Mouse (Mus musculus) ZHBTc4 (cell line): Measurements from ENCODE around the gene Fry.

Source experiments
- DNase-seq: peaks from one replicate; pipeline ENCODE4 v3.0.0-alpha.2; 2011; ENCODE audit warnings: low read depth, low spot score

Gene Fry

DNA sequence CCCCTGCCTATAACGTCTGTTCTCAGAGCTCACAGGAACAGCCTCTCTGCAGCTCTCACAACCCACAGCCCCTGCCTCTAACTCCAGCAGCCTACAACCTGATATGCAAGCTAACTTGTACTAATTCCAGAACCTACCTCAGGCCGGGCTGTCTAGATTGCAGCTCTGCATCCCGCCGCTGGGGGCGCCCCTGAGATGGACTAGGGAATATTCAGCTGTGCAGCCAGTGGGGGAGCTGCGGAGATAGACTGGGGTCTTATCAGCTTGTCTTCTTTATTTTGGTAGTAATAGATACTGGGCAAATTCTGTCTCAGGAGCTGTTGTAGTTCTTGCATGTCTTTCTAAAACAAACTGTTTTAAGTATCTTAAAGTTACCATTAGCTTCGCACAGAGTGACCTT is 101.9 kb downstream of the Fry start:
- DNase-seq: peak; percentile 81

DNA sequence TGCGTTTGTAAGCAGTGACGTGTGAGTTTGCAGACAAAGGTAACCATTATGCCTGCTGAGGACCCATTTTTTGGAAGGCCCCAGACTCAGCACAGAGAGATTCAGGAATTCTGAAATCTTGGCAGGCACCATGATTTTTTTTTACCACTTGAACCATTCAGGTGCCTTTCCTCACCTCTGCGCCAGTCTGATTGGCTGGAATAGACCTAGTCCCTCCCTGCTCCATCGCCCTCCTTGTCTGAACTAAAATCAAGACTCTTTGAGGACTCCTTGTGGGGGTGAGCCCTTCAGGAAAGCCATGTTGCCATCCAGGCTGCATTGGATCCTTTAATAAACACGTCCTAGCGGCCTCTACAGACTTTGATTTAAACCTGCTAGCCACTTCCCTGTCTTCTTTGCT is 103.4 kb downstream of the Fry start:
- DNase-seq: no peak

DNA sequence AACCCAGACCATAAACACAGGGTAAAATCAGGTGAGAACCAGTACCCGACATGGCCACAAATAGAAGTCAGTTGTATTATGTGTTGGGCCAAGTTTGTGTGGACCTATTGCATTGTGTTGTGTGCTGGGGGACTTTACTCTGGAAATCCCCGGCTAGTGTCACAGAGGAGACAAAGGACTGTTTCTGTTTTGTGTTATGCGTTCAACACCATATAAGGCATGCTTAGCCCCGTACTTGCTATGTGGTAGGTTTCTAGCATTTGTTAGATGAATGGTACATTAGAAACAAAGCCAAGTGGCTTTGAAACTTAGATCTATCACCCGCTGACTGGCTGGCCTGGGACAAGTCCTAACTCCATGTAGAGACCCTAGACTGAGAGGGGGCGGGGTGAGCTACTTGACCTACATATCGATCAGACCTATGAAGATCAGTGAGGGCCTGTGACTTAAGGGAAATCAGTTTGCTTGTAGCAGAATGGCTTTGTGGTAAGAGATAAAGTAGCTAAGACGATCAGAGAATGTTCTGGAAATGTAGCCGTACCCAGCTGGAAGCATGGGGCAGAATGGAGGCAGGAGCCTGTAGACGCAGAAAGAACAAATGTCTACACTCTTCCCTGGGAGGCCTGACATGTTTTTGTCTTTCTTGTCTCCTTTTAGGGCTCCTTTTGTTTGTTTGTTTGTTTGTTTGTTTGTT is 105.2 kb downstream of the Fry start:
- DNase-seq: no peak

DNA sequence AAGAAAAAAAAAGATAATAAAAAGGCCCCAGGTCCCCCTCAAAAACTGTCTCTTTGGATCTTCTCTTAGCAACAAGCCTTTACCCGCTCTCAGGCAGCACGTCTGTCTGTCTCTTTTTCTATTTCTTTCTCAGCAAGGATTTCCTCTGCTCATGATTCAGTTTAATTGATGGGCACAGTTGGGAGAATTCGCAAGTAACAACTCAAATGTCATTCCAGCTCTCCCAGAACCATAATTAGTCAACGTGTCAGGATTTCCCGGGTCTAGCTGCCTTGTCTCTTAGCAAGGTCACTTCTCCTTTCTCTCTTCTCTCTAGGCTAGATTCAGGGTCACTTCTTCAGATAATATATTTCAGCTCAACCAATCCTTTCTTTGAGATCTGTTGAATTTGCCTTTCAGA is 110.6 kb downstream of the Fry start:
- DNase-seq: no peak

DNA sequence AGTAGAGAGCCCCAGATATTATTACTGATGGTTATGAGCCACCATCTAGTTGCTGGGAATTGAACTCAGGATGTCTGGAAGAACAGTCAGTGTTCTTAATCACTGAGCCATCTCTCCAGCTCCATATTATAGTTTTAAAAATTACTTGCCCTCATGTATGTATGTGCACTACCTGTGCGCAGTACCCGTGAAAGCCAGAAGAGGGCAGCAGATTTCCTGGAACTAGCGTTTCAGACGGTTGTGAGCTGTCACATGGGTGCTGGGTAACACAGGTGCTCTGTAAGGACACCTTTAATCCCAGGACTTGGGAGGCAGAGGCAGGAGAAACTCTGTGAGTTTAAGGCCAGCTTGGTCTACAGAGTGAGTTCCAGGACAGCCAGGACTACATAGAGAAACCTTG is 111.3 kb downstream of the Fry start:
- peak; percentile 80 for DNase-seq

DNA sequence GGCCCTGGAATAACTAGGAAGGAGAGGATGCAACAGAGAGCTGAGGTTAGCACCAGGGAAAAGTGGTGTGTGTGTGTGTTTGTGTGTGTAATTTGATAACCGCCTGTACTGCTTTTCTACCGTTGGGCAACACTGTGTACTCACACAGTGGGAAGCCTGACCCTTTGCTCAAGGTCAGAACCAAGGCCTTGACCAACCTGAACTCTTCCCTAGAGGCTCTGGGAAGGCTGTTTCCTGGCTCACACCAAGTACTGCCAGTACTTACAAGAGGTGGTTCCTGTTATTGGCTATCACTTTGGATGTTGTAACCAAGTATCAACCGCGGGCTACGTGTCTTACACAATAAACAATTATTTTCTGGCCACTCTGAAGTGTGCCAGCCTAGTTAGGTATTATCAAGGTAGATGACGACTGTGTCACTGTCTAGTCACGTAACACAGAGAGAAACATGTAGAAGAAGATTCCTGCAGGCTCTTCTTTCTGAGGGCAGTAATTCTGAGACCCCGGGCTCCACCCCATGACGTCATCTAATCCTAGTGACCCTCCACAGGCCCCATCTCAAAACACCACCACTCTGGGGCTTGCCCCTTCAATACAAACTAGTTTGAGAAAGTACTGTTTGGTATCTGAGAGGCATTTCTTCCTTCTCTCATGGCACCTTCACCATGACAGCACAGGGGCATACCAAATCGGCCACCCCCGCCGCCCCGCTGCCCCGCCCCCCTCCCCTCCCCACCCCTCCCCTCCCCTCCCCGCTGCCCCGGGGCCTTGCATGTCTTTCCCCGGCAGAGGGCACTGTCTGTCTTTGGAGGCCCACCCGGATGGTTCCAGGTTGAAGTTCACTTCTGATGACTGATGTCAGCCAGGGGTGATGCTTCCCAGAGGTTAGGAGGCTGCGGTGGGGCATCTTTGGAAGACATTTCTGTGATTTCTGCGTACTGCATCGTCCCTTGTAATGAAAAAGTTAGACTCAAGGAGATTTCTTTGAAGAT is 114.0 kb downstream of the Fry start:
- DNase-seq: peak; percentile 72

DNA sequence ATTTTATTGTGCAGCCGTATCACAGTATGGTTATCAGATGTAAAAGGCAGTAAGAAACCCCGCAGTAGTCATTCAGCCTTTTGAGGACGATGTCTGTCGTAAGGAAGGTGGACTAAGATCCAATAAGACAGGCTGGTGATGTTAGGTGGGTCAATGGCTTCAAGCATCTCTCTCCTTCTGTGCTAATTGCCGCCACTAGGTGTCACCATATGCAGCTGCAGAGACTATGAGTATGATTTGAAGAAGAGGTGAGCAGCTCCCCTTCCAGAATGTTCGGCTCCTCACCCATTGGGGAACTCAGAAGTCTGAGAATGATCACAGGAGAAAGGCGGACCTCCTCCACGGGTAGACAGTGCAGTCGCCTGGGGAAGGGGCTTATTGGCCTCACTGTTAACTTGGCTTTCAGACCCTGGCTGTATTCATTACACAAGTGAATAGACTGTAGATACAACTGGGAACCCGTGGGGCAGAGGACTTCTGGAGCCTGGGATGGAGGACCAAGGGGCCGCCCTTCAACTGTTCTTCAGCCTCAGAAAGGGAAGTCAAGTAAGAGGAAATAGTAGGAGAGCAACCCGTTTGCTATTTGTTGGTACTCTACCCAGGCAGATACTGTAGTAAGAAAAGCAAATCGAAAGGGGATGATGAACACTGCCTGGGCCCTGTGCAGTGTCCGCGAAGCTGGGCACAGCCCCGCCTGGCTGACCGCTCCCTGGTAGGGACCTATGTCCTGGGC is 114.9 kb downstream of the Fry start:
- peak; percentile 72 for DNase-seq

DNA sequence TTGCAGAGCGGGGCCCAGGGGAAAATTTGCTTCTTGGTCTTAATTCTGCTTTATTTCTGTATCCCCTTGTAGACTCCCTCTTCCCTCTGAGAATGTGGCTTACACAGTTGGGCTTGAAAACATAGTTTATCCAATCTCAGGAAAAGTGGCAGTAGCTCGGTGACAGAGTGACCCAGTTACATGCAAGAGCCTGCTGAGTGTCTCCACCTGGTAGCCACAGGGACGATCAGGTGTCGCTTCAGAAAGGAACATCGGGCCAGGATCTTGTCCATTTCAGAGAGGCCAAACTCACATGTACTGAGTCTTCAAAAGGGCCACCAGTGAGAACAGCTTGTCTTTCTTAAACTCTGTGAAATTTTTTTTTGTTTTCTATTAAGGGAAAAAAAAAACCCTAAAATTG is 117.5 kb downstream of the Fry start:
- DNase-seq: no peak

DNA sequence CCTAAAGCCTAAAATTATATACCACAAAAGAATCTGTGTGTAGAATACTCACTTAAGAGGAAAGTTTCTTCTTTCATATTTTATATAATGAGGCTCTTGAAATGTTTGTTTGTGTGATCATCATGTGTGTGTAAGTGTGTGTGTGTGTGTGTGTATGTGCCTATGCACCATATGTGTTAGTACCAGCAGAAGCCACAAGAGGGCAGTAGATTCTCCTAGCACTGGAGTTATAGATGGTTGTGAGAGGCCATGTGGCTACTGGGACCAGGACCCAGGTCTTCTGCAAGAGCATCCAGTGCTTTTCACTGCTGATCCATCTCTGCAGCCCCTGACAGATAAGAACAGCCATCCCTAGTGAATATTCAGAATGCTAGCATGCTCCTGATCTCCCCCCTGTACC is 118.2 kb downstream of the Fry start:
- DNase-seq: peak; percentile 63

DNA sequence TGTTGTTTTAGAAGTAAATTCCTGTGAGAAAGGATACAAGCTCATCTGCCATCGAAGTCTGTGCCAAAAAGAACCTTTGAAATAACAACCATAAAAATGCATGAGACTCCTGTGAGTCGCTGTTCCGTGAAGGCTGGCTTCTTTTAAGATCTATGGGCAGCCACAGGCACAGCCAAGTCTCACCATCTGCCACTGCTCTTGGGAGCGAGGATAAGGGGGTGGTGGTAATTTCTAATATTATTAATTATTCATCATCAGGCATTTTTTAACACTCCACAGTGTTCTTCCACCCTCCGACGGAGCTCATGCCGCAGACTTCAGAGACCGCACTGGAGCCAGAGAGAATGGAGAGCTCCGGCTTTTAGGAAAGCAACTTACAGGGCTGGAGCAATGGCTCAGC is 123.2 kb downstream of the Fry start:
- no peak for DNase-seq

DNA sequence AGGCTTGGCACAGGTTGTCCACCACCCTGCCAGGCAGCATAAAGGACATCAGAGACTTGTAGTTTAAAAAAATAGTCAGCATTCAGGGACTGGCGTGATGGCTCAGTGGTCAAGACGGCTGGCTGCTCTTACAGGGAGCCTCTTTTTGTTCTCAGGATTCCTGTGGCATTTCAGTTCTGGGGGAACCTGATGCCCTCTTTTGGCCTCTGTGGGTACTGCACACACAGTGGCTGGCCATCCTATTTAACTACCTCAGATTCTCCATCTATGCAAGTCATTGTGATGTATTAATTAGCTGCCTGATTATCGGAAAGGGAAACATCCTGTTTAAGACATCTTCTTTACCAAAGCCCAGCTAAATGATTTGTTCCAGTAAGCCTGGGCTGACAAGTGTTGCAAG is 128.3 kb downstream of the Fry start:
- DNase-seq: peak; percentile 77

DNA sequence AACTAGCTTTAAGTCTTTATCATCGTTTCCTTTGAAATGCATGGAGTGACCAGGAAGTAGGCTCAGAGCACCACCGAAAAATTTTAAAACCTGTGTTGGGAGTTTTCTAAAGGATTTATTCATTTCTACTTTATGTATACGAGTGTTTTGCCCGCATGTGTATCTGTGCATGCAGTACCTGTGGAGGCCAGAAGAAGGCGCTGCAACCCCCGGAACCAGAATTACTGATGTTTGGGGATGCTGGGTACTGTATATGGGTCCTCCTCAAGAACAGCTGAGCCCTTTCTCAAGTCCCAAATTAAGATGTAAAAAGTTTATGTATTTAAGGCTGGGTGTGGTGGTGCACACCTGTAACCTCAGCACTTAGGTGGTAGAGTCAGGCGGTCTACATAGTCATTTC is 139.3 kb downstream of the Fry start:
- DNase-seq: peak; percentile 54

DNA sequence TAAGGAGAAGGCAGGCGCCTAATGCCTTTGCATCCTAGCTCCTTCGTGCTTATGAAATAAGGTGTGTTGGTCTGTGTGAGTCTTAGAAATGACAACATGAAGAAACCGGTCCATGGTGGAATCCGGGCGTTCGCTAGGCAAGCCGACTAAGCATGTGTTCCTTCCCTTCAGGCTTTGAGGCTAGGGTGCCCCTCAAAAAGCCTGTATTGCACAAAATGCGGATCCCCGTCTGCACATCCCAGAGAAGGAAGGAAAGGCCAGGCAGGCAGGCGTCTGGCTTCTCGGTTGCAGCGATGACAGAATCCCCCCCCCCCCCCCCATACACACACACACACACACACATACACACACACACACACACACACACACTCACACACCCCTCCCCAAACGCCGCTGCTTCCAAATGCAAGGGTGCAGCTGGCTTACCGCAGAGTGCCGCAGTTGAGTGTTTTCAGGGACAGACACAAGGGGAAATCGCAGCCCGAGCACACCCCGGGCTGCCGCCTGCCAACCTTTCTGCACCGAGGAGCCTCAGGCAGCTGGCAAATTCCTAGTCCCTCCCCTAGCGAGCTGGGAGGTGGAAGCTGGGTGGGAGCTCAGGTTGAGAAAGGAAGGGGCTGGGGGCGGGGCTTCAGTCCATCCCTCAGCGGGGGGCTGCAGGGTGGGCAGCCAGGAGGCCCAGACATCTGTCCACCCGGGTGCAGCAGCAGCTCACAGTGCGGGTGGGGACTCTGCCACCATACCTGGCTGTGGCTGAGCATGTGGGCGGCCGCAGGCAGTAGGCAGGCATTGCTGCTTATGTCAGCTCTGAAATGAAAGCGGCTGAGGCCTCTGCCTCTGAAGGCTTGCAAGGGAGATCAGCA is 141.0 kb downstream of the Fry start:
- peak; percentile 65 for DNase-seq

DNA sequence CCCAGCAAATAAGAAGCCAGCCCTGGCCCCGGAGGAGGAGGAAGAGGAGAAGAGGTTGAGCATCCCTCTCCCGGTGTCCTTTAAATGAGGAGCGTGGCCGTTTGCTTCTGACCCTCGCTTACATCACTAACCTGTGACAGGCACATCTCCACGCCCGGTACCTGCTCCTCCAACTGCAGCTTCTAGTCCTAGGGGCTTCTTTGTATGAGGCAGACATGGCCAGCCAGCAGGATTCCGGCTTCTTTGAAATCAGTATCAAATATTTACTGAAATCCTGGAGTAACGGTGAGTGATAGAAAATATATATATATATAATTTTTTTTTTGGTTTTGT is 141.6 kb downstream of the Fry start:
- no peak for DNase-seq

DNA sequence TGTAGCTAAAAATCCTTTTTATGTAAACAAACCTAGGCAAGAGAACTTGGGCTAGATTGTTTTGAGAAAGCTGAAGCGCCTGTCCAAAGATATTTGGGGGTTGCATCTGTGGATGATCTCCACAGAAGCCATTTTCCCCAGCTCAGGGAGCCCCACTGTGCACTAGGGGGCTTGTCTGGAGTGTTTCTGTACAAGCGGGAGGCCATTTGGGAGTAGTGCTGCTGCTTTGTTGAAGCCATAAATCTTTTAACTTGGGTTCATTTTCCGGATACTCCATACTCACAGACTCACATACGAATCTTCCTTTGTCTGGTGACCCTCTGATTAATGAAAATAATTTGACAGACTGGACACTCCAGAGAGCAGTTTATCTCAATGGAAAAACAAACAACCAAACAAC is 142.9 kb downstream of the Fry start:
- no peak for DNase-seq

DNA sequence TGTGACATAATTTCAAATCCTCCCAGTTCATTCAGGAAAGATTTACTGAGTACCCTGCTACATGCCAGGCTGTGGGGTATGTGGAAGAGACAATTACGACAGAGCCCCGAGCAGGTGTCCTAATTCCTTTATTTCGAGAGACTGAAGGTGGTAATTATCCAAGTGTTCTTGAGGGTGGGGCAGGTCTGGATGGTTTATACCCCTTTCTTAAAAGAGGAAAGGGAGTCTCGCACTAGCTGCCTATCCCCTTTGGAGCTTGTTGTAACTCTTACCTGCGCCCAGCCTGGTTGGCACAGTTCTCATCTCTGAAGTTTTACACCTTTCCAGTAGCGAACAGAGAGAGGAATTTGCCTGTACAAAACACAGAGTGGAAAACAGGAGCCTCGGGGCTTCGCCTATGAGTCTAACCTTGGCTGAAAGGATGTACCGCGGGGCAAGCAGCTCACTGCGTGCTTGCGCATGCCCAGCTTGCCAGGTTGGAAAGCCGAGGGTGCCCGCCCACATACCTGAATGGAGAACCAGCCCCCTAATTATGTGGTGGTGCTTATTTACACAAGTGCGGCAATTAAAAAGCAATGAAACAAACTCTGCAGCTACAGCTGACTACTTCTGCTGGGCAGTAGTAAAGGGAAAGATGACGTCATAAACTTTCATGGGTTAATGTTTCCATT is 143.7 kb downstream of the Fry start:
- DNase-seq: no peak

DNA sequence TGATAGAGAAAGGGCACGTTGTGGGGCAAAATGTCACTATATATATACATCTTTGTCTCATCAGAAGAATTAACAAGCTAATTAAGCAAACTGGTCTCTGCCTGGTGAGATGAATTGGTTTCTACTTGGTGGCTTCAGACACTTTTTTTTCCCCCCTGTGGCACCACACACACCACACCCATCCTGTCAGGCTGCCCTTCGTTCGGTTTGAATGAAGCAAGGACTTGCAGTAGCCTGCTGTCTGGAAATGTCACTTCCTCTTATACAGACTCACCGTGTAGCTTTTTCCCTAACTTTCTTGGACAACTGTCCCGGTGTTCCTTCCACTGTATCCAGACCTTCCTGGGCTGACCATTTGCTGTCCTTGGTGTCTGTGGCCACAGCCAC is 144.3 kb downstream of the Fry start:
- no peak for DNase-seq

DNA sequence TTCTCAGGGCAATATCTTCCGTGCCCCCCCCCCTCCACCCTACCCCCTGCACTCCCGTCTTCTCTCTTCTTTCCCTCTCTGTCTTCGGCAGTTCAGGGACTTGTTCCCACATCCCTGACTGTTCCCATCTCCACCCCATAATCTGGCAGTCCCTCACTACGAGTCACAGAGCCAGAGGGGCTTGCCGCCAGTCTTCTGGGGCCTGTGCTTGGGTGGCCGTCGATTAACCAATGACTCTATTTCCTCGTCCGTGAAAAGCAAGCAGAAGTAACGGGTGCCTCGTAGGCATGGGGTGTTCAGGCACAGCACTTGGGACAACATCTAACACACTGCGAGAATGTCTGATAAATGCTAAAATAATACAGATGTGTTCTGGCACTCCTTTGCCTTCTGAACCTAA is 144.7 kb downstream of the Fry start:
- DNase-seq: no peak

DNA sequence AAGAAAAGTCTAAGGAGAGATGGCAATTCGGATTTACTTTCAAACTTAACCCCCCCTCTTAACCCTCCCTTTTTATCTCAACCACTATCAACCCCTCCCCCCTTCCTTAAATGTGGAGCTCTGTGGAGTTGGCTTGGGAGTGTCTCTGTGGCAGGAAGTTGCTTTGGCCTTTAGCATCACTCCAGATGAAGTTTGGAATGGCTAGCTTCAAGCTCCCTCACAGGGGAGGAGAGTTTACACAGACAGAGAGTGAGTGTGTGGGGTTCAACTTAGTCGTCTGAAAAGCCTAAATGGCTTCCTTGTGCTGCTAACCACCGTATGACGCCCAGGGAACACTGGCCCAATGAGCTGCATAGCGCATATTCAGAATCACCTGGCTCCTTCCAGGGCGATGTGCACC is 145.2 kb downstream of the Fry start:
- no peak for DNase-seq

DNA sequence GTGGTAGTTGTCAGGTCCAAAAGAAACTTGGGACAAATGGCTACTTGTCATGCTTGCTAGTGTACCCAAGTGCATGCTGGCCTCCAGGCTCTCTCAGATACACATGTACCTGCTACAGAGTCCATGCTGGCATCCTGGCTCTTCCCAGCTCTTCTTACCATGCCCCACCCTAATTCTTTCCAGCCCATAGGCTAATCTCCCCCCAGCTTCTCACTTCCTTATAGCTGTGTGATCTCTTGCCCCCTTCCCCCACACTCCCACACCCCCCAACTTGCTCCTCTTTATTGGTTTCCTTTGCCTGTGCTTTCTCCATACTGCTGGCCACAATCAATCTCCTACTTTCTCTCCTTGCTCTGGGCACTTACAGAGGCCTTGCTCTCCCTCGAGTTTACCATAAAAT is 146.6 kb downstream of the Fry start:
- no peak for DNase-seq

DNA sequence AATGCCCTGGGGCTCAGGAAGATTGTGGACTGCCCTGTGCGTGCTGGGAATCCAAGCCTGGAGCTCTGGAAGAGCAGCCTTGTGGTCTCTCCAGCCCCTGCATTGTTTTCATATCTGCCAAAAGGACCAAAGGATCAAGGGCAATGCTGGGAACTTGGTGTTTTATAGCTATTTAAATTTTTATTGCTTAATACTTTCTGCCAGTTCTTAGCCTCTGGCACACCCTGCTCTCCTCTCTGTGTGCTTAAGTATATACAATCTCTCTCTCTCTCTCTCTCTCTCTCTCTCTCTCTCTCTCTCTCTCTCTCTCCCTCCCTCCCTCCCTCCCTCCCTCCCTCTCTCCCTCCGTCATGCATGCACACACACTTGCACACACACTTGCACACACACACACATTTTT is 147.5 kb downstream of the Fry start:
- DNase-seq: no peak
